Mouse (Mus musculus) left cerebral cortex, postnatal 14 days (tissue): Measurements from ENCODE around the gene Bclaf1. TPM values are rescaled to one million over a fixed set of nuclear protein-coding genes. Genes with fewer than 3 reads are reported as not detected.

ENCODE experiments used
- microRNA-seq, 2 experiments: library from miRNA; unstranded; fragments of <30 nt; microRNA quantifications; one replicate each; pipeline ENCODE4 v1.2.0; 2022
- total RNA-seq, 2 experiments: library from RNA; stranded (reverse); gene quantifications; 2 replicates each; pipeline ENCODE4 v1.2.3; 2021

The Bclaf1 gene
- total RNA-seq, 2 experiments from 2014 or later: 117 TPM

Small RNAs within 50 kb of the gene (microRNA-seq; reads per million reads assigned to microRNA genes)
- gene Mir6413: 0 reads per million in 2 experiments

Other genes with a start within 250 kb of the Bclaf1 start
- gene Map7, start 164.0 kb upstream of the Bclaf1 start, total RNA-seq: 10 to 100 TPM; 76.4 to 76.6 TPM
- gene Mtfr2, start 35.3 kb downstream of the Bclaf1 start, total RNA-seq: under 1 TPM; 0.36 to 0.55 TPM